Mouse (Mus musculus) bone marrow, adult 2 months (tissue): Measurements from ENCODE around the gene Gadl1. TPM values are rescaled to one million over a fixed set of nuclear protein-coding genes. Genes with fewer than 3 reads are reported as not detected.

Experiments used
- H3K27ac ChIP-seq: fragments of 200-500 bp; 2 replicates; pipeline ENCODE4 v1.5.1; 2012; ENCODE audit warnings: low read depth, mild to moderate bottlenecking, control low read depth, inconsistent platforms, low read length; ENCODE audit not compliant: control insufficient read depth, poor library complexity, insufficient read depth
- H3K4me1 ChIP-seq: fragments of 200-500 bp; 2 replicates; pipeline ENCODE4 v1.6.1; 2011; ENCODE audit warnings: low read length; ENCODE audit not compliant: control insufficient read depth, insufficient read depth
- H3K4me3 ChIP-seq: fragments of 200-500 bp; replicated peaks from 2 replicates; pipeline ENCODE3; 2011; ENCODE audit warnings: mild to moderate bottlenecking, low read depth, low read length, control low read depth; ENCODE audit not compliant: control insufficient read depth
- CTCF ChIP-seq: fragments of 200-500 bp; IDR thresholded peaks from 2 replicates; pipeline ENCODE4 v1.5.1; 2011; ENCODE audit warnings: low read length, control low read depth; ENCODE audit not compliant: control insufficient read depth, insufficient read depth
- POLR2A ChIP-seq: fragments of 200-500 bp; IDR thresholded peaks from 2 replicates; pipeline ENCODE4 v1.6.1; 2011; ENCODE audit warnings: low read depth, mild to moderate bottlenecking, control low read depth, low read length, borderline replicate concordance; ENCODE audit not compliant: control insufficient read depth
- WGBS: fragments of 180-500 bp; shearing (Covaris S2); methylation state at CpG from one replicate; pipeline ENCODE4 v1.1.7; 2018; 5-methylcytosine and 5-hydroxymethylcytosine counted together
- polyA plus RNA-seq: library from polyadenylated mRNA; stranded (reverse); fragments of >200 nt; gene quantifications from 2 replicates; pipeline ENCODE4 v1.2.4, GENCODE M21; 2011; ENCODE audit warnings: low replicate concordance; ENCODE audit not compliant: missing spikeins, insufficient read depth, insufficient read length

Gadl1 gene
- polyA plus RNA-seq, 1 experiment = not detected

- TF ChIP-seq POLR2A (no peak), CTCF (no peak)
- Histone ChIP-seq H3K4me3 (no peak overlapping the region), H3K4me1 (no peaks in the 10 kb centered on the region), H3K27ac (no peak overlapping the region)
- 88% methylated on average over 3 of the region's 3 CpGs for WGBS
Measured at GRCm38 (mm10) chr9:115919736-115920135, 10.5 kb downstream of the Gadl1 start.

GRCm38 (mm10) chr9:115922662-115923061 is 13.4 kb downstream of the Gadl1 start:
- no peak overlapping the region for H3K4me3 ChIP-seq
- TF ChIP-seq POLR2A = no peak
- no peak for TF ChIP-seq CTCF
- H3K27ac ChIP-seq = no peak overlapping the region
- no peaks in the 10 kb centered on the region for H3K4me1 ChIP-seq
- WGBS = 57% methylated on average over 10 of the region's 10 CpGs

- H3K4me1 ChIP-seq = no peaks in the 10 kb centered on the region
- 83% methylated on average over 1 of the region's 1 CpGs for WGBS
- TF ChIP-seq CTCF (no peak), POLR2A (no peak)
- H3K4me3 ChIP-seq = no peak overlapping the region
- no peak overlapping the region for H3K27ac ChIP-seq
Measured at GRCm38 (mm10) chr9:115924094-115924493, 14.8 kb downstream of the Gadl1 start.

DNA sequence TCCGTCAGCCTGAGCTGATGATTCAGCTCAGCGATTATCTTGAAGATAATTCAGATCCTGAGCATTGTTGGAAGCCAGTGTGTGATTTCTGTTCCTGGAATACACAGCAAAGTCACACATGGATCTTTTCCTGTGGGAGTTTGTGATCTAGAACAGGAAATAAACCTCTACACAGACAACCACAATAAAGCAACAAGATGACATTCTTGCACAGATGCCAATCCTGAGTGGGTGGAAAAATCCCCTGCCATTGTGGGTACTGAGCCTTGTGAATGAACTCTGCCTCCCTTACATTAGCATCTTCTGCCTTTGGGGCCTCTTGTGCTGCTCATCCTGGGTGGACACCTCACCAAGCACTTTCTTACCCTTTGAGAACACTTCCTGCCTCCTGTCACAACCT is 22.5 kb downstream of the Gadl1 start:
- Histone ChIP-seq H3K27ac (no peak overlapping the region), H3K4me1 (no peaks in the 10 kb centered on the region), H3K4me3 (no peak overlapping the region)
- TF ChIP-seq POLR2A (no peak), CTCF (no peak)
- WGBS = 69% methylated on average over 2 of the region's 2 CpGs

DNA sequence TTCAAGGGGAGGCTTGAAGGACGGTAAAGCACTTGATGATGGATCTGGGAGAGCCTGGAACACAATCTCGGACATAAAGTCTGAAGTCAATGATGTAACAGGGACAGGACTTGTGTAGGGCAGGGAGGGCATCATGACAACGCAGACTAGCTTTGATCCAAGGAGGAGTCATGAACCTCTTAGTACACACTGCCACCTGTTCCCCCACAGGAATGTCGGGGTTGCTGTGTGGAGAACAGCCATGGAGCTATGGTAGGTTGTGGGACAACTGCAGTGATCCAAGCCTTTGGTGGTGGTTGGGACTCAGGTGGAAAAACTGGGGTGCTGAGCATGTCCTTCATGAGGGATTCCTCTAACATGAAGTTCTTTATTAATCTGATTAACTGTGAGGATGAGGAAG is 23.5 kb downstream of the Gadl1 start:
- H3K4me1 ChIP-seq = no peaks in the 10 kb centered on the region
- 79% methylated on average over 4 of the region's 4 CpGs for WGBS
- no peak for TF ChIP-seq POLR2A
- no peak for TF ChIP-seq CTCF
- H3K27ac ChIP-seq = no peak overlapping the region
- H3K4me3 ChIP-seq = no peak overlapping the region

DNA sequence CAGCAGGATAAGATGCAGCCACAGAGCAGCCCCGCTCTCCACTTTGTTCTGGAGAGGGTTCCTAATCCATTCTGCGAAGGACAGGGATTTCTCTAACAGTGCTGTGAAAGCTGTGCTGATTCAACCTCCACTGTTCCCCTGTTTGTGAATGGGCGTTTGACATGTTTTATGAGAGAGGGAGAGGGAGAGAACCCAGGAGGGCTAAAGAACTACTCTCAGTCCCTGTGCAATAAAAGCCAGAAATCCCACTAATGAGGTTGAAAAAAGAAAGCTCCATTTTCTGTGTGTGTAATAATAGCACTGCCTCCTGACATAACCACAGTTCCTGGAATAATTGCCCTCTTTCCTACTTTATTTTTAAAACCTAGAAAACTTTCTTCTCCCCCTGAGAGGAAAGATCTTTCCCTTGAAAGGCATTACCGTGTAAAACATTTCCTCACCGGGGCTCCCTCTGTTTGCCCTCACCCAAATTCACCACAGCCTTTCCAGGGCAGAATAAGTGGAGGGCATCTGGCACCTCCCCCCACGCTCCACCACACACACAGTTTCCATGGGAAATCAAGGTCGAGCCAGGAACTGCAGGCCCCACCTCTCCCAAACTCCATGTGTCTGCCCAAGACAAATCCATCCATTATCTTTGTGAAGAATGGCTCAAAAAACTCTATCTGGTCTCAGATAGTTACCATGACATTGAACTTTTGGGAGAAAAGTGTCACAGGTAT is 24.1 kb downstream of the Gadl1 start:
- 75% methylated on average over 7 of the region's 7 CpGs for WGBS
- TF ChIP-seq CTCF (no peak), POLR2A (no peak)
- Histone ChIP-seq H3K4me3 (no peak overlapping the region), H3K27ac (no peak overlapping the region), H3K4me1 (no peaks in the 10 kb centered on the region)

- no peaks in the 10 kb centered on the region for H3K4me1 ChIP-seq
- no peak overlapping the region for H3K4me3 ChIP-seq
- WGBS = 78% methylated on average over 11 of the region's 11 CpGs
- TF ChIP-seq CTCF (no peak), POLR2A (no peak)
- no peak overlapping the region for H3K27ac ChIP-seq
Measured at GRCm38 (mm10) chr9:115934288-115934687, 25.0 kb downstream of the Gadl1 start.

GRCm38 (mm10) chr9:115936350-115936749 is 27.1 kb downstream of the Gadl1 start:
- H3K4me1 ChIP-seq = no peaks in the 10 kb centered on the region
- TF ChIP-seq CTCF = no peak
- no peak for TF ChIP-seq POLR2A

DNA sequence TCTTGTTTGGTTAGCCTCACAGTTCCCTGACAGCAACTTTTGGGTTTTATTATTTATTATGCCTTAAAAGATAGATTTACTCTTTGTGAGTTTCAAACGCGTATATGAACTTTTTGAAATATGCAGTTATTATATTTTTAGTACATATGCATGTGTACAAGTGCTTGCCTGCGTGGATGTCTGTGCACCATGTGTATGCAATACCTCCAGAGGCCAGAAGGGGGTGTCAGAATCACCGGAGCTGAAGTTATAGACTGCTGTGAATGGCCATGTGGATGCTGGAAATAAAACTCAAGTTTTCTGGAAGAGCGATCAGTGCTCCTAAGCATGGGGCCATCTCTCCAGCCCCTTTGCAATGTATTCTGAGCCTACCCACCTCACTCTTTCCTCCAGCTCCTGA is 28.7 kb downstream of the Gadl1 start:
- TF ChIP-seq POLR2A (no peak), CTCF (no peak)
- 87% methylated on average over 5 of the region's 5 CpGs for WGBS
- Histone ChIP-seq H3K4me3 (no peak overlapping the region), H3K27ac (no peak overlapping the region), H3K4me1 (no peaks in the 10 kb centered on the region)

More at GRCm38 (mm10) chr9:115936350-115936749, 27.1 kb downstream of the Gadl1 start:
- Histone ChIP-seq H3K27ac (no peak overlapping the region), H3K4me3 (no peak overlapping the region)
- 47% methylated on average over 2 of the region's 2 CpGs for WGBS
